Mouse (Mus musculus): ENCODE data around the gene Med31. TPM values are rescaled to one million over a fixed set of nuclear protein-coding genes. Genes with fewer than 3 reads are reported as not detected.

The Med31 gene
- 50.1 and 52.1 TPM in 2 replicates for polyA plus RNA-seq (2015; fragmentation: Nextera tagmentation; extraction: Ambion mirVana)

- DNase-seq (ENCODE audit: low spot score), result peak; percentile 73
Measured at GRCm38 (mm10) chr11:72215410-72215797, at the start of gene Med31. Gene Med31, minus strand, starts transcription at chr11:72215592.

GRCm38 (mm10) chr11:72256441-72256840, 41.0 kb upstream of the Med31 start:
- DNase-seq (ENCODE audit: low spot score), result no peak

GRCm38 (mm10) chr11:72255629-72256028, 40.2 kb upstream of the Med31 start:
- no peak for DNase-seq (ENCODE audit: low spot score)

GRCm38 (mm10) chr11:72245196-72245753, 29.9 kb upstream of the Med31 start:
- DNase-seq (ENCODE audit: low spot score), result no peak

- DNase-seq (ENCODE audit: low spot score), result no peak
Measured at GRCm38 (mm10) chr11:72240062-72240860, 24.9 kb upstream of the Med31 start.

- no peak for DNase-seq (ENCODE audit: low spot score)
Measured at GRCm38 (mm10) chr11:72234013-72234412, 18.6 kb upstream of the Med31 start.

GRCm38 (mm10) chr11:72232991-72233390, 17.6 kb upstream of the Med31 start:
- no peak for DNase-seq (ENCODE audit: low spot score)

GRCm38 (mm10) chr11:72232068-72232467, 16.7 kb upstream of the Med31 start:
- DNase-seq (ENCODE audit: low spot score), result no peak

- no peak for DNase-seq (ENCODE audit: low spot score)
Measured at GRCm38 (mm10) chr11:72228513-72228912, 13.1 kb upstream of the Med31 start.

- DNase-seq (ENCODE audit: low spot score), result no peak
Measured at GRCm38 (mm10) chr11:72226901-72227300, 11.5 kb upstream of the Med31 start.

- no peak for DNase-seq (ENCODE audit: low spot score)
Measured at GRCm38 (mm10) chr11:72226020-72226791, 10.8 kb upstream of the Med31 start.

GRCm38 (mm10) chr11:72224865-72225264, 9.5 kb upstream of the Med31 start:
- peak; percentile 59 for DNase-seq (ENCODE audit: low spot score)

- no peak for DNase-seq (ENCODE audit: low spot score)
Measured at GRCm38 (mm10) chr11:72223414-72223813, 8.0 kb upstream of the Med31 start.

- DNase-seq (ENCODE audit: low spot score), result peak; percentile 86
Measured at GRCm38 (mm10) chr11:72221278-72221677, 5.9 kb upstream of the Med31 start.

GRCm38 (mm10) chr11:72217116-72217515, 1.7 kb upstream of the Med31 start:
- no peak for DNase-seq (ENCODE audit: low spot score)

- peak; percentile 93 for DNase-seq (ENCODE audit: low spot score)
Measured at GRCm38 (mm10) chr11:72214591-72215409, 592 bp downstream of the Med31 start.

GRCm38 (mm10) chr11:72207834-72208377, 7.5 kb downstream of the Med31 start:
- no peak for DNase-seq (ENCODE audit: low spot score)

- DNase-seq (ENCODE audit: low spot score), result peak; percentile 87
Measured at GRCm38 (mm10) chr11:72207204-72207833, 8.1 kb downstream of the Med31 start, which contains the start of the genes 4933427D14Rik and Txndc17. Gene 4933427D14Rik, minus strand, starts transcription at chr11:72207459. Gene Txndc17, plus strand, starts transcription at chr11:72207547.

- peak; percentile 12 for DNase-seq (ENCODE audit: low spot score)
Measured at GRCm38 (mm10) chr11:72206341-72207203, 8.8 kb downstream of the Med31 start, which contains the start of gene Gm43951. Gene Gm43951, minus strand, starts transcription at chr11:72206840.

Data from thymus, postnatal 0 days (tissue).